Mouse (Mus musculus) A20 (cell line): ENCODE measurements around the gene Srprb.
A peak's percentile ranks its signal among the peaks of the same experiment; 100 is the strongest.

Experiments used
- DNase-seq: peaks from one replicate; pipeline ENCODE4 v3.0.0-alpha.2; 2011; ENCODE audit warnings: low read depth, low spot score

Srprb gene

GRCm38 (mm10) chr9:103146703-103147102, 55.2 kb downstream of the Srprb start:
- peak; percentile 90 for DNase-seq

GRCm38 (mm10) chr9:103146257-103146656, 55.7 kb downstream of the Srprb start:
- no peak for DNase-seq

- DNase-seq: no peak
Observed at GRCm38 (mm10) chr9:103145351-103145750, 56.6 kb downstream of the Srprb start.

- peak; percentile 47 for DNase-seq
Observed at GRCm38 (mm10) chr9:103143881-103144280, 58.1 kb downstream of the Srprb start.

- no peak for DNase-seq
Observed at GRCm38 (mm10) chr9:103141266-103141665, 60.7 kb downstream of the Srprb start.

- no peak for DNase-seq
Observed at GRCm38 (mm10) chr9:103140384-103140783, 61.6 kb downstream of the Srprb start.

GRCm38 (mm10) chr9:103139481-103139880, 62.5 kb downstream of the Srprb start:
- DNase-seq: no peak
